Comparison of ENCODE assay signal across 9 mouse cellular contexts in the genomic region with DNA sequence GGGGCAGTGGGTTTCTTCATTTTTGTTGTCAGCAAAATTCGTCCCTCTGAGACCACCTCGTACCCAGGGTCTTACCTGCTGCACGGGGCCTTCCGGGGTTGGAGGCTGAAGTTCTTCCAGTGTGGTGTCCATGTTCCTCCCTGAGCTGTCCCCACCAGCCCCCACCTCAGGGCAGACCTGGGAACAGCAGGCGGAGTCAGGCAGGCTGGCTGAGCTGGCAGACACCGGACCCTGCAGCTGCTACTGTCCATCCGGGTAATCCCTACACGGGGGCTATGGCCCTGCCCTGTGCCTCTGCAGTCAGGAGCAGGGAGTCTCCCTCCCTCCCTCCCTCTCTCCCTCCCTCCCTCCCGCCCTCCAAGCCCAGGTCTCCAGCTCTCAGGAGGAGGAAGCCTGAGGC. TPM values are rescaled to one million over a fixed set of nuclear protein-coding genes. Genes with fewer than 3 reads are reported as not detected.
DNase-seq lines count a peak whose midpoint lies in the region; ATAC-seq and TF ChIP-seq lines count a peak whose summit lies in the region.
"Had no signal": no experiment of that assay in that cellular context is flagged by ENCODE, and none has a peak within 500 bp of the region (broad histone marks: within the 10 kb centered on the region; RNA-seq: fewer than 3 reads in every experiment).

No protein-coding gene starts in this region.

- H3K36me3 ChIP-seq in forebrain, embryonic 10.5 days (replicated peaks) = peaks cover 75% of the 10 kb centered on the region
- peaks cover 47% of the 10 kb centered on the region for H3K36me3 ChIP-seq in forebrain, embryonic 14.5 days (ENCODE audit: control insufficient read depth, insufficient read depth, low read length)
- peaks cover 13% of the 10 kb centered on the region for H3K36me3 ChIP-seq in midbrain, postnatal 0 days (ENCODE audit: insufficient read depth, low read length)

- no peak overlapping the region for H3K4me3 ChIP-seq in forebrain, embryonic 10.5 days
- no peak overlapping the region for H3K4me3 ChIP-seq in forebrain, embryonic 14.5 days (ENCODE audit: low read depth, low read length)
- H3K4me3 ChIP-seq in left cerebral cortex, adult 2 months = no peak overlapping the region
- H3K4me3 ChIP-seq in gastrocnemius, adult 2 months = peak overlapping the region; percentile 78
- no peak overlapping the region for H3K4me3 ChIP-seq in midbrain, postnatal 0 days (ENCODE audit: low read depth, low read length)

- no peak overlapping the region for H3K9ac ChIP-seq in forebrain, embryonic 14.5 days (ENCODE audit: low read length)
- no peak overlapping the region for H3K9ac ChIP-seq in midbrain, postnatal 0 days (replicated peaks; ENCODE audit: low read length, poor library complexity, severe bottlenecking)

- DNase-seq in forebrain, embryonic 10.5 days (ENCODE audit: extremely low spot score, low spot score) = no peak
- no peak for DNase-seq in forebrain, embryonic 14.5 days (ENCODE audit: low spot score)
- peak; percentile 80 for DNase-seq in left cerebral cortex, postnatal 4 days
- DNase-seq in left cerebral cortex, adult 2 months (ENCODE audit: extremely low spot score in 1 of 2, low spot score in 2 of 2) = no peak
- DNase-seq in gastrocnemius, adult 2 months = peak; percentile 96
- peak; percentile 49 for DNase-seq in midbrain, postnatal 0 days (ENCODE audit: low spot score)
- no peak for DNase-seq in spleen, postnatal 4 days (ENCODE audit: low spot score in 2 of 2)

- 25% methylated on average over 9 of the region's 9 CpGs for WGBS in forebrain, embryonic 10.5 days
- WGBS in forebrain, embryonic 14.5 days = 38% methylated on average over 8 of the region's 9 CpGs
- 34% methylated on average over 8 of the region's 9 CpGs for WGBS in midbrain, postnatal 0 days

- H3K9me3 ChIP-seq in forebrain, embryonic 10.5 days = no peaks in the 10 kb centered on the region
- no peaks in the 10 kb centered on the region for H3K9me3 ChIP-seq in forebrain, embryonic 14.5 days (replicated peaks; ENCODE audit: control insufficient read depth, low read length)
- no peaks in the 10 kb centered on the region for H3K9me3 ChIP-seq in midbrain, postnatal 0 days (ENCODE audit: low read length)

- intact Hi-C loops in left cerebral cortex, postnatal 4 days (cut with DNase I) = loop anchor here (5.0 kb wide), 1 partner anchor 44 kb away; a partner anchor contains a TSS
- intact Hi-C loops in left cerebral cortex, adult 2 months (cut with DNase I) = no loop called here
- intact Hi-C loops in gastrocnemius, adult 2 months (cut with DNase I) = loop anchor here (1.0 kb wide), 1 partner anchor 27 kb away; no protein-coding TSS in a partner anchor

- peaks cover 46% of the 10 kb centered on the region for H3K4me1 ChIP-seq in forebrain, embryonic 10.5 days
- H3K4me1 ChIP-seq in forebrain, embryonic 14.5 days (ENCODE audit: control insufficient read depth, insufficient read depth, low read length) = no peaks in the 10 kb centered on the region
- H3K4me1 ChIP-seq in midbrain, postnatal 0 days (ENCODE audit: insufficient read depth, low read length) = peaks cover 5% of the 10 kb centered on the region; the same call in 1 of the 2 replicates

- H3K27ac ChIP-seq in forebrain, embryonic 10.5 days = peak overlapping the region; percentile 2; the same call in 1 of the 2 replicates
- no peak overlapping the region for H3K27ac ChIP-seq in forebrain, embryonic 14.5 days (ENCODE audit: low read depth, low read length)
- H3K27ac ChIP-seq in left cerebral cortex, adult 2 months = no peak overlapping the region
- peak overlapping the region; percentile 96 for H3K27ac ChIP-seq in gastrocnemius, adult 2 months
- no peak overlapping the region for H3K27ac ChIP-seq in midbrain, postnatal 0 days (ENCODE audit: low read depth, low read length)

- H3K4me2 ChIP-seq in forebrain, embryonic 14.5 days (ENCODE audit: low read length) = no peak overlapping the region
- no peak overlapping the region for H3K4me2 ChIP-seq in midbrain, postnatal 0 days (ENCODE audit: low read depth, low read length, poor library complexity, severe bottlenecking)

- no peak for ATAC-seq in forebrain, embryonic 14.5 days
- no peak for ATAC-seq in midbrain, postnatal 0 days (ENCODE audit: low FRiP score)
- ATAC-seq in megakaryocyte progenitor cell, adult 5-6 weeks (replicated peaks; ENCODE audit: poor library complexity) = no peak
- ATAC-seq: CD4-positive, CD25-positive, alpha-beta regulatory T cell, adult 4 months had no signal

- no peak for TF ChIP-seq CTCF in left cerebral cortex, adult 2 months (IDR thresholded peaks at IDR 0.05)
- TF ChIP-seq CTCF in gastrocnemius, adult 2 months (IDR thresholded peaks at IDR 0.05) = no peak; the same call in 1 of the 2 replicates
- TF ChIP-seq CTCF in midbrain, postnatal 0 days (IDR thresholded peaks at IDR 0.05) = no peak

- H3K27me3 ChIP-seq in forebrain, embryonic 10.5 days (ENCODE audit: poor library complexity, severe bottlenecking) = no peaks in the 10 kb centered on the region
- H3K27me3 ChIP-seq in forebrain, embryonic 14.5 days (replicated peaks; ENCODE audit: control insufficient read depth, insufficient read depth, low read length) = no peaks in the 10 kb centered on the region
- H3K27me3 ChIP-seq in midbrain, postnatal 0 days (ENCODE audit: insufficient read depth, low read length) = no peaks in the 10 kb centered on the region

RNA-seq across cellular contexts. Expression of a gene that starts 5.2 kb away (rescaled TPM):
- polyA plus RNA-seq in forebrain, embryonic 10.5 days (2016; fragmentation: Nextera tagmentation; extraction: Ambion mirVana) = 34.9 and 35.7 TPM in 2 replicates
- 29.7 and 30.0 TPM in 2 replicates for polyA plus RNA-seq in forebrain, embryonic 14.5 days (2014; fragmentation: Nextera tagmentation; extraction: Ambion mirVana)
- total RNA-seq in left cerebral cortex, postnatal 4 days (2021) = 10 to 100 TPM; 29.2 to 33.0 TPM
- 10 to 100 TPM; 19.2 to 20.7 TPM for total RNA-seq in left cerebral cortex, adult 2 months (2021)
- 10 to 100 TPM; 31.1 to 32.5 TPM for total RNA-seq in gastrocnemius, adult 2 months (2021)
- 13.8 and 21.1 TPM in 2 replicates for total RNA-seq in midbrain, postnatal 0 days (2014; rRNA removed)
- polyA plus RNA-seq in midbrain, postnatal 0 days (2015; fragmentation: Nextera tagmentation; extraction: Ambion mirVana) = 42.7 and 45.7 TPM in 2 replicates
- 7.2 and 8.0 TPM in 2 replicates for total RNA-seq in megakaryocyte progenitor cell, adult 5-6 weeks (2015)
- 6.1 and 6.4 TPM in 2 replicates for total RNA-seq in megakaryocyte progenitor cell, adult 5-6 weeks (2017)

RNA-seq across cellular contexts. Expression of a gene that starts 12.5 kb away (rescaled TPM):
- polyA plus RNA-seq in forebrain, embryonic 10.5 days (2016; fragmentation: Nextera tagmentation; extraction: Ambion mirVana) = 24.1 and 26.1 TPM in 2 replicates
- polyA plus RNA-seq in forebrain, embryonic 14.5 days (2014; fragmentation: Nextera tagmentation; extraction: Ambion mirVana) = 11.8 and 14.6 TPM in 2 replicates
- 10 to 100 TPM; 20.6 to 21.2 TPM for total RNA-seq in left cerebral cortex, postnatal 4 days (2021)
- 10 to 100 TPM; 18.9 to 19.6 TPM for total RNA-seq in left cerebral cortex, adult 2 months (2021)
- 1 to 10 TPM; 4.5 to 4.6 TPM for total RNA-seq in gastrocnemius, adult 2 months (2021)
- 17.2 and 18.3 TPM in 2 replicates for total RNA-seq in midbrain, postnatal 0 days (2014; rRNA removed)
- 16.6 and 17.1 TPM in 2 replicates for polyA plus RNA-seq in midbrain, postnatal 0 days (2015; fragmentation: Nextera tagmentation; extraction: Ambion mirVana)
- 2.8 and 4.6 TPM in 2 replicates for total RNA-seq in megakaryocyte progenitor cell, adult 5-6 weeks (2015)
- 1.0 and 2.7 TPM in 2 replicates for total RNA-seq in megakaryocyte progenitor cell, adult 5-6 weeks (2017)

RNA-seq across cellular contexts. Expression of a gene that starts 25.0 kb away (rescaled TPM):
- 8.1 and 8.3 TPM in 2 replicates for polyA plus RNA-seq in forebrain, embryonic 10.5 days (2016; fragmentation: Nextera tagmentation; extraction: Ambion mirVana)
- polyA plus RNA-seq in forebrain, embryonic 14.5 days (2014; fragmentation: Nextera tagmentation; extraction: Ambion mirVana) = 0.69 and 1.8 TPM in 2 replicates
- total RNA-seq in left cerebral cortex, postnatal 4 days (2021) = 1 to 10 TPM; 6.6 to 7.1 TPM
- 10 to 100 TPM; 18.5 to 19.3 TPM for total RNA-seq in left cerebral cortex, adult 2 months (2021)
- total RNA-seq in gastrocnemius, adult 2 months (2021) = 100 to 1,000 TPM in 1 of 2 experiments, 10 to 100 TPM in 1; 92.5 to 125 TPM
- total RNA-seq in midbrain, postnatal 0 days (2014; rRNA removed) = 9.0 and 13.2 TPM in 2 replicates
- 3.5 and 4.1 TPM in 2 replicates for polyA plus RNA-seq in midbrain, postnatal 0 days (2015; fragmentation: Nextera tagmentation; extraction: Ambion mirVana)
- 3.4 and 3.6 TPM in 2 replicates for total RNA-seq in megakaryocyte progenitor cell, adult 5-6 weeks (2015)
- total RNA-seq in megakaryocyte progenitor cell, adult 5-6 weeks (2017) = 6.6 and 7.9 TPM in 2 replicates

RNA-seq across cellular contexts. Expression of a gene that starts 43.9 kb away (rescaled TPM):
- polyA plus RNA-seq in forebrain, embryonic 10.5 days (2016; fragmentation: Nextera tagmentation; extraction: Ambion mirVana) = 24.1 and 24.4 TPM in 2 replicates
- polyA plus RNA-seq in forebrain, embryonic 14.5 days (2014; fragmentation: Nextera tagmentation; extraction: Ambion mirVana) = 17.2 and 21.6 TPM in 2 replicates
- 10 to 100 TPM; 17.4 to 17.6 TPM for total RNA-seq in left cerebral cortex, postnatal 4 days (2021)
- 10 to 100 TPM; 13.6 to 13.9 TPM for total RNA-seq in left cerebral cortex, adult 2 months (2021)
- total RNA-seq in gastrocnemius, adult 2 months (2021) = 1 to 10 TPM; 2.4 to 3.3 TPM
- total RNA-seq in midbrain, postnatal 0 days (2014; rRNA removed) = 7.8 and 8.9 TPM in 2 replicates
- 17.0 and 20.6 TPM in 2 replicates for polyA plus RNA-seq in midbrain, postnatal 0 days (2015; fragmentation: Nextera tagmentation; extraction: Ambion mirVana)
- total RNA-seq in megakaryocyte progenitor cell, adult 5-6 weeks (2015) = 7.4 and 10.3 TPM in 2 replicates
- total RNA-seq in megakaryocyte progenitor cell, adult 5-6 weeks (2017) = 4.8 and 6.6 TPM in 2 replicates

RNA-seq across cellular contexts. Expression of a gene that starts 50.1 kb away (rescaled TPM):
- polyA plus RNA-seq in forebrain, embryonic 10.5 days (2016; fragmentation: Nextera tagmentation; extraction: Ambion mirVana) = 113 and 114 TPM in 2 replicates
- 67.9 and 78.9 TPM in 2 replicates for polyA plus RNA-seq in forebrain, embryonic 14.5 days (2014; fragmentation: Nextera tagmentation; extraction: Ambion mirVana)
- total RNA-seq in left cerebral cortex, postnatal 4 days (2021) = 10 to 100 TPM; 74.9 to 79.2 TPM
- total RNA-seq in left cerebral cortex, adult 2 months (2021) = 10 to 100 TPM; 61.8 to 66.6 TPM
- 10 to 100 TPM; 52.8 to 70.8 TPM for total RNA-seq in gastrocnemius, adult 2 months (2021)
- total RNA-seq in midbrain, postnatal 0 days (2014; rRNA removed) = 83.2 and 88.5 TPM in 2 replicates
- polyA plus RNA-seq in midbrain, postnatal 0 days (2015; fragmentation: Nextera tagmentation; extraction: Ambion mirVana) = 73.7 and 75.9 TPM in 2 replicates
- total RNA-seq in megakaryocyte progenitor cell, adult 5-6 weeks (2015) = 35.5 and 45.2 TPM in 2 replicates
- 89.2 and 106 TPM in 2 replicates for total RNA-seq in megakaryocyte progenitor cell, adult 5-6 weeks (2017)

Comparison
In these comparisons a context has a peak if more than half of its experiments do, and no peak if none do; other contexts are left out.
1. DNase-seq: peak in left cerebral cortex, postnatal 4 days (single experiment), gastrocnemius, adult 2 months (single experiment) and midbrain, postnatal 0 days (single experiment); none in forebrain, embryonic 10.5 days (single experiment), forebrain, embryonic 14.5 days (single experiment), left cerebral cortex, adult 2 months (0 of 2) and spleen, postnatal 4 days (0 of 2).
2. H3K27ac ChIP-seq: peak in forebrain, embryonic 10.5 days (single experiment) and gastrocnemius, adult 2 months (single experiment); none in forebrain, embryonic 14.5 days (single experiment), left cerebral cortex, adult 2 months (single experiment) and midbrain, postnatal 0 days (single experiment).